Mouse (Mus musculus): ENCODE results near the gene Ddx43. TPM values are rescaled to one million over a fixed set of nuclear protein-coding genes. Genes with fewer than 3 reads are reported as not detected.
"Not testable (repeated sequence)": the region's sequence is repeated elsewhere in the genome, so short reads cannot be mapped to it uniquely, and the experiment has no call there.

The Ddx43 gene
- polyA plus RNA-seq, 1 experiment from 2014 or later: 0.15 TPM

- WGBS: 85% methylated on average over 6 of the region's 6 CpGs
- H3K4me1 ChIP-seq: no peaks in the 10 kb centered on the region
These were observed 32.2 kb upstream of the Ddx43 start for GRCm38 (mm10) chr9:78363374-78363773.

GRCm38 (mm10) chr9:78364701-78365100 is 30.9 kb upstream of the Ddx43 start:
- no peaks in the 10 kb centered on the region for H3K9me3 ChIP-seq
- no peak overlapping the region for H3K9ac ChIP-seq (replicated peaks)
- no peak overlapping the region for H3K4me2 ChIP-seq (replicated peaks)
- H3K4me1 ChIP-seq: no peaks in the 10 kb centered on the region
- no peak overlapping the region for H3K4me3 ChIP-seq
- no peaks in the 10 kb centered on the region for H3K36me3 ChIP-seq
- H3K27ac ChIP-seq (replicated peaks): no peak overlapping the region
- no peak for ATAC-seq (ENCODE audit: low FRiP score, low read depth)
- 84% methylated on average over 6 of the region's 6 CpGs for WGBS
- H3K27me3 ChIP-seq: no peaks in the 10 kb centered on the region

More at GRCm38 (mm10) chr9:78363374-78363773, 32.2 kb upstream of the Ddx43 start:
- H3K36me3 ChIP-seq: no peaks in the 10 kb centered on the region
- H3K4me3 ChIP-seq: no peak overlapping the region
- no peak overlapping the region for H3K27ac ChIP-seq (replicated peaks)
- ATAC-seq (ENCODE audit: low FRiP score, low read depth): no peak
- H3K4me2 ChIP-seq (replicated peaks): no peak overlapping the region
- H3K9me3 ChIP-seq: no peaks in the 10 kb centered on the region
- no peaks in the 10 kb centered on the region for H3K27me3 ChIP-seq
- no peak overlapping the region for H3K9ac ChIP-seq (replicated peaks)

- no peaks in the 10 kb centered on the region for H3K4me1 ChIP-seq
- no peaks in the 10 kb centered on the region for H3K27me3 ChIP-seq
- no peak overlapping the region for H3K9ac ChIP-seq (replicated peaks)
- no peak overlapping the region for H3K4me3 ChIP-seq
- no peaks in the 10 kb centered on the region for H3K36me3 ChIP-seq
- no peaks in the 10 kb centered on the region for H3K9me3 ChIP-seq
- H3K4me2 ChIP-seq (replicated peaks): no peak overlapping the region
- WGBS: 67% methylated on average over 13 of the region's 13 CpGs
- no peak for ATAC-seq (ENCODE audit: low FRiP score, low read depth)
- H3K27ac ChIP-seq (replicated peaks): no peak overlapping the region
These were observed 29.6 kb upstream of the Ddx43 start for GRCm38 (mm10) chr9:78365850-78366544.

GRCm38 (mm10) chr9:78367959-78368358 is 27.6 kb upstream of the Ddx43 start, which contains the start of gene Dppa5a:
Dppa5a (minus strand) TSS chr9:78368177.
- ATAC-seq (ENCODE audit: low FRiP score, low read depth); H3K4me1 ChIP-seq; H3K9ac ChIP-seq (replicated peaks); H3K4me3 ChIP-seq; H3K9me3 ChIP-seq; H3K27ac ChIP-seq (replicated peaks); H3K4me2 ChIP-seq (replicated peaks); H3K27me3 ChIP-seq; H3K36me3 ChIP-seq: not testable (repeated sequence)
- WGBS: 91% methylated on average over 16 of the region's 16 CpGs

- H3K9me3 ChIP-seq: no peaks in the 10 kb centered on the region
- H3K27ac ChIP-seq (replicated peaks): no peak overlapping the region
- ATAC-seq (ENCODE audit: low FRiP score, low read depth): no peak
- 78% methylated on average over 3 of the region's 3 CpGs for WGBS
- no peaks in the 10 kb centered on the region for H3K27me3 ChIP-seq
- no peaks in the 10 kb centered on the region for H3K36me3 ChIP-seq
- no peak overlapping the region for H3K9ac ChIP-seq (replicated peaks)
- H3K4me1 ChIP-seq: no peaks in the 10 kb centered on the region
- no peak overlapping the region for H3K4me3 ChIP-seq
- H3K4me2 ChIP-seq (replicated peaks): no peak overlapping the region
These were observed 26.8 kb upstream of the Ddx43 start for GRCm38 (mm10) chr9:78368671-78369293.

GRCm38 (mm10) chr9:78369349-78369748 is 26.2 kb upstream of the Ddx43 start:
- Histone ChIP-seq H3K4me1 (no peaks in the 10 kb centered on the region), H3K4me2 (replicated peaks) (no peak overlapping the region), H3K27me3 (no peaks in the 10 kb centered on the region), H3K9ac (replicated peaks) (no peak overlapping the region), H3K36me3 (no peaks in the 10 kb centered on the region), H3K9me3 (no peaks in the 10 kb centered on the region), H3K4me3 (no peak overlapping the region), H3K27ac (replicated peaks) (no peak overlapping the region)
- WGBS: 89% methylated on average over 2 of the region's 2 CpGs
- ATAC-seq (ENCODE audit: low FRiP score, low read depth): no peak

DNA sequence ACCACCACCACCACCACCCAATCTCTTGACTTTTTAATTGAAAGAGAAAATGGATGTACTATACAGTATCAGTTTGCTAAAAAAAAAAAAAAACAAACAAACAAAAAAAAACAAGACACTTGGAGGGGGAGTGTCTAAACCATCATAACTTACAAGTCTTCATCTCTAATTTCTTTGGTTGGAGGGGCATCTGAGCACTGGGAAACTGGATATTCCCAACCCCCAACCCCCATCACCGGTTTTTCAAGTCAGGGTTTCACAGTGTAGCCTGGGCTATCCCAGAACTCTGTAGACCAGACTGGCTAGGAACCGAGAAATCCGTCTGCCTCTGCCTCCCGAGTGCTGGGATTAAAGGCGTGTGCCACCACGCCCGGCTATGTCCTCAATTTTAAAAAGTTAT is 25.8 kb upstream of the Ddx43 start:
- H3K27me3 ChIP-seq: no peaks in the 10 kb centered on the region
- no peak overlapping the region for H3K4me2 ChIP-seq (replicated peaks)
- H3K4me3 ChIP-seq: no peak overlapping the region
- WGBS: 87% methylated on average over 7 of the region's 7 CpGs
- no peaks in the 10 kb centered on the region for H3K4me1 ChIP-seq
- ATAC-seq (ENCODE audit: low FRiP score, low read depth): no peak
- no peaks in the 10 kb centered on the region for H3K36me3 ChIP-seq
- no peak overlapping the region for H3K27ac ChIP-seq (replicated peaks)
- H3K9me3 ChIP-seq: no peaks in the 10 kb centered on the region
- H3K9ac ChIP-seq (replicated peaks): no peak overlapping the region

DNA sequence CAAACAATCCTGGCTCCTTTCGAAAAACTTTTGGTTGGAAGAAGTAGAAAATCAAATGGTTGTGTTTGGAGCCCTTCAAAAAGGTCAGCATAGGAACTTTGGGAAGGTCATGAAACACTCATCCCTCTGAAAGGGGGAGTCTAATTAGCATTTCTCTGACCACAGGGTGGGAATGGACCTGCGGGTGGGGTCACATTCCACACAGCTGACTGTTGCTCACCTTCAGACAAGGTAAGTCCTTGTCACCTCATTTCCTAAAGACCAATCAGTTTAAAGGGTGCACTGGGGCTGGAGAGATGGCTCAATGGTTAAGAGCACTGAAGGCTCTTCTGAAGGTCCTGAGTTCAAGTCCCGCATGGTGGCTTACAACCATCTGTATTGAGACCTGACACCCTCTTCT is 24.1 kb upstream of the Ddx43 start:
- WGBS: 98% methylated on average over 3 of the region's 3 CpGs
- no peaks in the 10 kb centered on the region for H3K4me1 ChIP-seq

GRCm38 (mm10) chr9:78372827-78373504 is 22.6 kb upstream of the Ddx43 start:
- H3K9me3 ChIP-seq: no peaks in the 10 kb centered on the region
- H3K9ac ChIP-seq (replicated peaks): no peak overlapping the region
- WGBS: 87% methylated on average over 10 of the region's 10 CpGs
- no peak for ATAC-seq (ENCODE audit: low FRiP score, low read depth)
- H3K27ac ChIP-seq (replicated peaks): no peak overlapping the region
- H3K4me1 ChIP-seq: peaks cover 3% of the 10 kb centered on the region
- H3K36me3 ChIP-seq: no peaks in the 10 kb centered on the region
- peaks cover 6% of the 10 kb centered on the region; the same call in 1 of the 2 replicates for H3K27me3 ChIP-seq
- no peak overlapping the region for H3K4me3 ChIP-seq
- no peak overlapping the region for H3K4me2 ChIP-seq (replicated peaks)

More for the DNA sequence above, 24.1 kb upstream of the Ddx43 start:
- Histone ChIP-seq H3K27me3 (no peaks in the 10 kb centered on the region), H3K9me3 (no peaks in the 10 kb centered on the region), H3K9ac (replicated peaks) (no peak overlapping the region), H3K4me3 (no peak overlapping the region), H3K27ac (replicated peaks) (no peak overlapping the region), H3K36me3 (no peaks in the 10 kb centered on the region), H3K4me2 (replicated peaks) (no peak overlapping the region)
- ATAC-seq (ENCODE audit: low FRiP score, low read depth): no peak

DNA sequence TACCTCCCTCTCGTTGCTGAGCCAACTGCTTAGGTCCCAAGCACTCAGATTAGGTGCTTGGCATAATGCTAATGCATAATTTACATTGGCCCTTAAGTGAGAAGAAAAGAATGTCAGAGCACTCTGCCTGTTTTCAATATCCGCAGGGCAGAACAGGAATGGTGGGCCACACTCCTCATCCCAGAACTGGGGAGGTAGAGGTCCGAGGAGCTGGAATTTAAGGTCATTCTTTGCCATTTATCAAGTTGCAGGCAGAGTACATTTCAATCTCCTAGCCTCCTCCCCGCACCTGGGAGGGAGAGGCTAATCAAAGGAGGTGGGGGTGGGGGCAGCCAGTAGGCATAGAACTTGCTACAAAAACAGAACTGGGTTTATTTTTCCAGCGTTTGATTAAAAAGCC is 21.2 kb upstream of the Ddx43 start:
- Histone ChIP-seq H3K27ac (replicated peaks) (no peak overlapping the region), H3K36me3 (no peaks in the 10 kb centered on the region), H3K27me3 (peaks cover 12% of the 10 kb centered on the region; the same call in 1 of the 2 replicates), H3K9me3 (no peaks in the 10 kb centered on the region), H3K4me2 (replicated peaks) (no peak overlapping the region), H3K4me3 (no peak overlapping the region), H3K9ac (replicated peaks) (no peak overlapping the region), H3K4me1 (peaks cover 10% of the 10 kb centered on the region)
- 70% methylated on average over 5 of the region's 5 CpGs for WGBS
- ATAC-seq (ENCODE audit: low FRiP score, low read depth): no peak

- Histone ChIP-seq H3K4me2 (replicated peaks) (no peak overlapping the region), H3K9me3 (no peaks in the 10 kb centered on the region), H3K36me3 (no peaks in the 10 kb centered on the region), H3K27me3 (peaks cover 13% of the 10 kb centered on the region; the same call in 1 of the 2 replicates), H3K27ac (replicated peaks) (no peak overlapping the region), H3K9ac (replicated peaks) (no peak overlapping the region), H3K4me1 (peaks cover 10% of the 10 kb centered on the region), H3K4me3 (no peak overlapping the region)
- no peak for ATAC-seq (ENCODE audit: low FRiP score, low read depth)
- WGBS: 85% methylated on average over 1 of the region's 1 CpGs
These were observed 20.6 kb upstream of the Ddx43 start for GRCm38 (mm10) chr9:78374885-78375389.

GRCm38 (mm10) chr9:78375486-78375885 is 20.1 kb upstream of the Ddx43 start:
- Histone ChIP-seq H3K27ac (replicated peaks) (no peak overlapping the region), H3K4me3 (no peak overlapping the region), H3K9ac (replicated peaks) (no peak overlapping the region), H3K36me3 (no peaks in the 10 kb centered on the region), H3K4me1 (peaks cover 10% of the 10 kb centered on the region), H3K4me2 (replicated peaks) (no peak overlapping the region), H3K9me3 (no peaks in the 10 kb centered on the region), H3K27me3 (peaks cover 13% of the 10 kb centered on the region; the same call in 1 of the 2 replicates)
- ATAC-seq (ENCODE audit: low FRiP score, low read depth): no peak
- WGBS: 75% methylated on average over 4 of the region's 4 CpGs

All from midbrain, embryonic 12.5 days (tissue).